Mouse (Mus musculus): Measurements from ENCODE around the gene Nupr1.
A peak's percentile ranks its signal among the peaks of the same experiment; 100 is the strongest.

DNA sequence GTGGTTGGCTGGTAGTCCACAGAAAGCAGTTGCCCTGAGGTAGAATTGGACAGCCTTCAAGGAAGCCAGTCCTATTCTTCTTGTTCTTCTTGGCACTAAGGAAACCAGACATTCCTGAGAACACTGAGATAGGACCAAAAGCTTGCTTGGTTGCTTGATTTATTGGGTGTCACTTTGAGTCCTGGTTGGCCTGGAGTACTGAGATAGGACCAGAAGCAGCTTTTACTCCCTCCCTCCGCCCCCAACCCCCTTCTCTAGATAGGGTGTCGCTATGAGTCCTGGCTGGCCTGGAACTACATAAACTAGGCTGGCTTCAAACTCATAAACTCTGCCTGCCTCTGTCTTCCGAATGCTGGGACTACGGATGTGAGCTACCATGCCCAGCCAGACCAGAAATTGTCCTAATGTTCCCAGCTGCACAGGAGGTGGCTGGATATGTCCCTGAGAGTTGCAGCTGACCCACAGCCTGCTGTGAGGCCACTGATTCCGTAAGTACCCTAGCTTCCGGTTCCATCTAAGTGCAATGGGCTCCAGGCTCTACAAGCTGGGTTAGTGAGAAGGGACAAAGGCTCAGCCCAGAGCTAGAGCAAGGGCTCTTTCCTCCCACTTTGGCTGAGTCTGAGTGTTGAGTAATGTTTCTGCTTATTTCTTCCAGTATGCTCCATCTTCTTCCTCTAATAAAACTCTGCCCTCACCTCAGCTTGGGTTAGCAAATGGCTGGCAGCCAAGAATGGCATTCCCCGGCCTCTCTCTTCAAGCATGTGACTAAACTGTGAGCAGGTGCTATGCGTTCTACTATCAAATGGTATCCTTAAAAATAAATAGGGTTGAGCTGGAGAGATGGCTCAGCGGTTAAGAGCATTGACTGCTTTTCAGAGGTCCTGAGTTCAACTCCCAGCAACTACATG, 9.0 kb downstream of the Nupr1 start:
- TF ChIP-seq GATA1 (IDR thresholded peaks at IDR 0.05; ENCODE audit: low read depth, low read length) = peak; percentile 85
- TF ChIP-seq CTCF (IDR thresholded peaks at IDR 0.05 in 2 of 3, conservative IDR thresholded peaks at IDR 0.05 in 1 of 3; ENCODE audit: control insufficient read depth in 1 of 3, insufficient read depth in 1 of 3, low read depth in 2 of 3, low read length in 3 of 3, poor library complexity in 1 of 3, severe bottlenecking in 1 of 3) = no peak

Measured in MEL (cell line).